Mouse (Mus musculus) ES-E14 (cell line): ENCODE results near the gene Eya3.

Source experiments
- MAFK ChIP-seq: IDR thresholded peaks from 2 replicates; pipeline ENCODE4 v1.6.1; 2014; ENCODE audit warnings: mild to moderate bottlenecking, low read depth, low read length, inconsistent platforms; ENCODE audit not compliant: insufficient read depth
- ZC3H11A ChIP-seq: IDR thresholded peaks from 2 replicates; pipeline ENCODE4 v1.6.1; 2012; ENCODE audit warnings: low read depth, mild to moderate bottlenecking, inconsistent platforms, low read length, borderline replicate concordance
- ZNF384 ChIP-seq: IDR thresholded peaks from 2 replicates; pipeline ENCODE4 v1.6.1; 2012; ENCODE audit warnings: low read depth, low read length, inconsistent platforms

- TF ChIP-seq MAFK (no peak), ZC3H11A (no peak), ZNF384 (peak; percentile 74)
Observed at GRCm38 (mm10) chr4:132749258-132749982, 110.6 kb downstream of the Eya3 start.
